Mouse (Mus musculus): Measurements from ENCODE around the gene Tango6.

The Tango6 gene

GRCm38 (mm10) chr8:106817171-106817545, 134.3 kb downstream of the Tango6 start:
- no peak for DNase-seq (ENCODE audit: low read depth, low spot score)

DNA sequence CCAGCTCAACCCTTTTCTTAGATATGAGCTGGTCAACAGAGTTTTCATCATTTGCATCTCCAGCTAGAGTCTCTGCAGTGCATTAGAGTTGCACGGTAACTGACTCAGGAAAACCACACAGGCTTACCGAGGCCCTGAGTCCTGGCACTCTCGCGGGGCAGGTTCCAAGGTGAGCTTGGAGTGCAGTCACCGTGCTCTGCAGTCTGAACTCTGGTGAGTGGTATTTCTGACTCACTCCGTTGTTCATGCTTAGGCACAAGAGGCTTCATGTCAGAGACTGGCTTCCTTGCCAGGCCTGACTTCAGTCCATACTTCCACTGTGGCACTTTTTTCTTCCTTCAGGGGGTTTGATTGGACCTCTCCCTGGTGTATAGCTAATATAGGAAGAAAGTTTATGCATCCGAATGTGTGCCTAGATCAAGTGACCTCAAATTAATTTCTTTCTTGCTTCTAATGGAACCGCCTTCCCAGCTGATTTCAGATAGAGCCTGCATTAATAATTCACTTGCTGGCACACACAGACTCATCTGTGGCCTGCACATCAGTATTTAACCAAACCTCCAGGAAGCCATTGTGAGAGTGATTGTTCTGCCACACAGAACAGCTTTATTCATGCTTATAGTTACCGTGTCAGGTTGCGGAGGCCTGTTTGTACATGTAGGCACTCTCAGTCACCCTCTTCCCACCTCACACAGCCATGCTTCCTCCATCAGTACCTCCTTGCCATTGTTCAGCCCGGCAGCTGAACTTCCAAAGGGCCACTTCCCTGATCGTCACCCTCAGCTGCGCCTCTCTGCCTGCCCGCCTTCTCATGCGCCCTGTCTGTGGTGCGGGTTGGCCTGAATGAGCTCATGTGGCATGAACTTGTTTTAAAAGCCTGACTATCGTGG, 136.0 kb downstream of the Tango6 start:
- no peak for DNase-seq (ENCODE audit: low read depth, low spot score)

DNA sequence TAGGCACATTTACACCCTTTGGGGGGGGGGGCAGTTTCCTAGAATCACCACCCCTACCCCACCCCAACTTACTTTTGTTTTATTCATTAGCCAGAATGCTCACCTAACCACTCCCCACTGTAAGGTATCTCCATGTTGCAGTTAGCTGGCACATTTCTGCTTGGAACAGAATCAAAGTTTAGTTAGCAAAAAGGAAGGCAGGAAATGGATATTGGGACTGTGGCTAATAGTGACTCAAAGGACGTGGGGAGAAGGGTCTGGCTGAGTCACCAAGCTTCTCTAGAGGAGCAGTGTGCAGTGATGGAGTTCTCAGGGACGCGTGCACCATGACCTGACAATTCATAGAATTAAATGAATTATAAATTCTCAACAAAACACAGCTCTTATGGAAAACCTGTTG, 136.7 kb downstream of the Tango6 start:
- no peak for DNase-seq (ENCODE audit: low read depth, low spot score)

GRCm38 (mm10) chr8:106820553-106821515, 138.0 kb downstream of the Tango6 start:
- peak; percentile 69 for DNase-seq (ENCODE audit: low read depth, low spot score)

GRCm38 (mm10) chr8:106828921-106829320, 146.1 kb downstream of the Tango6 start:
- no peak for DNase-seq (ENCODE audit: low read depth, low spot score)

- no peak for DNase-seq (ENCODE audit: low read depth, low spot score)
Measured at GRCm38 (mm10) chr8:106829526-106830045, 146.7 kb downstream of the Tango6 start.

DNA sequence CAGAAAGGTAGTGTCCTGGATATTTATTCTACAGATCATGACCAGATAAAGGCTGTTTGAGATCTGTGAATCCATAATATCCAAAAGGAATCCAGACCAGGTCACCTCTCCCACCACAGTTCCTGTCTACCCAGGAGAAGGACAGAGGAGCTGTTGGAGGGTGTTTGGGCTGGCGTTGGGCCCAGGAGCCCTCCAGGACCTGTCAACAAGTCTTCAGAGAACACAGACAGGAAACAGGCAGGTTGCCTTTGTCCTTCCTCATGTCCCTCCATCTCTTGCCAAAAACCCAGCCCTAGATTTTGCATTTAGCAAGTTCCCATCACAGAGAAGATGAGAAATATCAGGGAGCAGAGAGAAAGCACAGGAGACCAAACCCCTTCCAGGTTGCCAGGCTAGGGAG, 152.0 kb downstream of the Tango6 start:
- DNase-seq (ENCODE audit: low read depth, low spot score) = no peak

GRCm38 (mm10) chr8:106836525-106836924, 153.7 kb downstream of the Tango6 start:
- DNase-seq (ENCODE audit: low read depth, low spot score) = no peak

DNA sequence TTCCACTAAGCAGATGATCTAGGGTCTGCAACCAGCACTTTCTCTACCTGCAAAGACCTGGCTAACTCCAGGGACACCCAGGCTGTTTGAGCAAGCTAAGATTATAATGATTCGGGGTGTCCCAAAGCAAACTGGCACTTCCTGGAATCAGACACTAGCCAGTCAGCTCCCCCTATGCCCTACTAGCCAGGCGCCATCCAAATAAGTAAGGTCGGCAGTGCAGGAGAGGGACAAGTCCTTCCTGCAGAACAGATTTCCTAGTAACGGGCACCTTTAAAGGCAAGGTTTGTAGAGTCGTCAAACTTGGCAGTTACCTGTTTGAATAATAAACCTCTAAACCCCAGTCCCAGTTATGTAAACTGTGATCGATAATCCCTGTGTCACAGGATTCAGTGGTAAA, 155.9 kb downstream of the Tango6 start:
- no peak for DNase-seq (ENCODE audit: low read depth, low spot score)

DNA sequence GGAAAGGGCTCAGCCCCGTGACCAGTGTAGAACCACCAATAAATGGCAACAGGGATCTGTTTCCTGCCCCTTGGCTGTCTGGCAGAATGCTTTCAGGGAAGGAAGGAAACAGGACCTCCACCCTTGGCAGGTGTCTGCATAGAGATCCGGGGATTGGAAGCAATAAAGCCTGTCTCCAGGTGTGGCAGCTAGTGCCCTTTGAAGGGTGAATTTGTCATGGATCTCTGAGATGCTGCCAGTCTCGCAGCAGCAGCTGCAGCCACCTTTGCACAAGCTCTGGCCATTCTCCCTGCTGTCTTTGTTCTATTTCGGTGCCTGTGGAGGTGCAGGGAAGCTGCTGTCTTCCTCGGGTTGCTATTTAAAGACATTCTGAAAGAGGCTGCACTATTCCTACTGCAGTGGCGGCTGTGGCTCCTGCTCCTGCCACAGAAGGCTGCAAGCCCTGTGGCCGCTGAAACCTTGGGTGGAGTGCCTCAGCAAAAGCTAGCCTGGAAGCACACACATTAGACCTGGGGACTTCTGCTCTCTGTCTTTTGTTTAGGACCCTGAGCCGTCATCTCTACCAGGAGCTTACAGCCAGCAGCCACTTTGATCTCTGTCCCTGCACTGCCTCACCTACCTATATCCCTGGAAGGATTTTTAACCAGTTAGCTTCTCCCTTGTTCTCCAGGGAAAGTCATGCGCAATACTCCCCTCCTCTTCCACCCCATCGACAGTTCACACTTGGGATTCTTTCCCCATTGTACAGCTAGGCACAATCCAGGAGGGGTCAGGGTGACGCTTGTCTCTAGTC, 156.5 kb downstream of the Tango6 start:
- peak; percentile 25 for DNase-seq (ENCODE audit: low read depth, low spot score)

DNA sequence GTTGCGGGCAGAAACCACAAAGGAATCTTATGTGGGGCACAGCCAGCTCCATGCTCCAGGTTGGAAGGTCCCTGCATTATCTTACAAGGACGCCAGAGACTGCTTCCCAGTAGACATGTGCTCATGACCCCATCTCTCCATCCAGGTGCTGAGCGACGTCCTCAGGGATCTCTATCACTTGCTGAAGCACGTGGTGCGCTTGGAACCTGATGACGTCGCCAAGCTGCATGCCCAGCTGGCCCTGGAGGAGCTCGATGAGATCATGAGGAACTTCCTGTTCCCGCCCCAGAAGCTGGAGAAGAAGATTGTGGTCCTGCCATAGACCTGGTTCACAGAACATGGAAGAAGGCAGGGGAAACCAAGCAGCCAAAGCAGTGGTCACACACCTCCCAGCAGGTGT, 167.2 kb downstream of the Tango6 start:
- no peak for DNase-seq (ENCODE audit: low read depth, low spot score)

DNA sequence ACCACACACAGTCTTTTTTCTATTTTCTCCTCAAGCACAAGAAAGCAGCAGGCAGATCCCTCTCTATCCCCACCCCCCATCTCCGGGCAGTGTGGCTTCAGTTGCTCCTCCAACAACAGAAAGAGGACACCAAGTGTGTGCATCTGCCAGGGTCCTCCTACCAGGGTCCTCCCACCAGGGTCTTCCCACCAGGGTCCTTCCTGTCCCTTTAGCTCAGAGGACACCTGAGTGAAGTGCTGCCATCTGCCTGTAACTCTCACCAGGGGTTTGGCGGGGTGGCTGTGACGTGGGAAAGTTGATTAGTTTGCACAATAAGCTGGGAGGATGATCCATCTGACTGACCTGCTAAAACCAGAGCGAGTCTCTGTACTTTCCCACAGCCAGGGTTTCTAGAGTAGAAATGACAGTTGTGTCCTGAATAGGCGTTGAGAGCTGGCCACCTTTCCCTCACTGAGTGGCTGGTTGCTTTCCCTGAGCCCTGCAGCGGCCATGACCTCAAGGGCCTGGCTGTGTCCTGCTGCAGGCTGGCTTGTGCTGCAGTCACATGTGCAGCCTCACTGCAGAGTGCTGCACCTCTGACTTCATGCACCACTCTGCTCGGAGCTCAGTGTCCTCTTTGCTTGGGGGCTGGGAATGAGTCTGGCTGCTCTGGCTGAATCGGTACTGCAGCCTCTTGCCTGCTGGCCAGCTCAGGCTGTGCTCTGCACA, 171.8 kb downstream of the Tango6 start:
- no peak for DNase-seq (ENCODE audit: low read depth, low spot score)

GRCm38 (mm10) chr8:106855242-106855562, 172.3 kb downstream of the Tango6 start:
- DNase-seq (ENCODE audit: low read depth, low spot score) = no peak

DNA sequence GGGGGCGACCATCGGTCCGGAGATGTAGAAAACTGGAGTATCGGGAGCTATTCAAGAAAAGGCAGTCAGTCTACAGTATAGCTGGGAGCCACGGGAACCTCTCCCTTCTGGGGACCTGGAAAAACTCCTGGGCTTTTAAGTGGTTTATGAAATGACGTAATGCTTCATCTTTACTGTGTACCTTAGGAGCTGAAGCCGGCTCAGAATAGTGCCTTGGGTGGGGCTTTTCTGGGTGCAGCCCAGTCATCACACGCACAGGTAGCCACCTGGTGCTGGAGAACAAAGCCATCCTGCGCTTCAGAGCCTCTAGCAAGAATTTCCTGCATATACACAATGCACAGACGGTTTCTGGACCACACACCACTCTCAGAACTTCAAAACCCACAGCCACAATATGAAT, 180.0 kb downstream of the Tango6 start:
- no peak for DNase-seq (ENCODE audit: low read depth, low spot score)

GRCm38 (mm10) chr8:106865354-106865753, 182.5 kb downstream of the Tango6 start:
- DNase-seq (ENCODE audit: low read depth, low spot score) = no peak

GRCm38 (mm10) chr8:106870051-106870450, 187.2 kb downstream of the Tango6 start, which contains the start of gene Has3:
Has3 (plus strand) TSS chr8:106870242.
- no peak for DNase-seq (ENCODE audit: low read depth, low spot score)

DNA sequence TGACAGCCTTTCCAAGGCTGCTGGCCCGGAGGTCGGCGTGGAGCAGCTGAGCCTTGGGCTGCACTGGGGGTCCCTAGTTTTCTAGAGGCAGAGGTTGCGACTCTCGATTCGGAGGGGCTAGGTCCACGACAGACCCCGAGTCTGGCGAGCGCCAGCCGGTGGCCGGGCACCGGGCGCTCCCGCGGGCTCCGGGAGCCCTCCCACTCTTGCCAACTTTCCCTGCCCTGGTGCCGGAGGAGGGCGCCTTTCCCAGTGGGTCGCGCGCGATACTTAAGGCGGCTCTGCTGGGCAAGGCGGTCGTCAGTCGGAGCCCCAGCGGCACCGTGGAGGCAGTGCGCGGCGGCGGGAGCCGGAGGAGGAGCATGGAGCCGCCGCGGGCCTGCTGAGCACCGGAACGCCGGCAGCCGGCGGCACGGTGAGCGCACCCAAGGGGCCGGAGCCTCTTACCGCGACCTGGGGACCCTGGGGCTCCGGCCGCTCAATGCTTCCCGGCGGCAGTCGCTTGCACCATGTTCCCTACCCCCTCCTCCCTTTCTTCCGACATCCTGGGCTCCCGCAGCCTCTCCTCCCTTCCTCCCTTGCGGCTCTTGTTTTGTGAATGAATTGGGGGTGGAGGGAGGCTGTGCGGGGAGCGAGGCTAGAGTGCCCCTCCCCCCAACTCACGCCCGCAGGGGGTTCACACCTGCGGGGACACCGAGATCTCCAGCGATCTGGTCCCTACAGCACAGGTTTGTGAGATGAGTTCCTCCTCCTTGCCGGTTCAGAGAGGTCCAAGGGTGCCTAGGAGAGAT, 187.9 kb downstream of the Tango6 start:
- no peak for DNase-seq (ENCODE audit: low read depth, low spot score)

- no peak for DNase-seq (ENCODE audit: low read depth, low spot score)
Measured at GRCm38 (mm10) chr8:106871328-106871926, 188.6 kb downstream of the Tango6 start.

GRCm38 (mm10) chr8:106871931-106872371, 189.1 kb downstream of the Tango6 start:
- peak; percentile 25 for DNase-seq (ENCODE audit: low read depth, low spot score)

Data from skeletal muscle tissue, adult 2 months (tissue).